Mouse (Mus musculus) fat pad, adult 2 months (tissue): Measurements from ENCODE around the gene Gm20883.
"Not testable (repeated sequence)": the region's sequence is repeated elsewhere in the genome, so short reads cannot be mapped to it uniquely, and the experiment has no call there.

Experiments used
- DNase-seq: peaks from one replicate; pipeline ENCODE4 v3.0.0-alpha.2; 2011; ENCODE audit warnings: low read depth, low spot score; ENCODE audit errors: extremely low read depth

Gene Gm20883

GRCm38 (mm10) chrY:50607951-50608350, at the start of gene Gm20883:
Gm20883 (plus strand) TSS chrY:50608251.
- not testable (repeated sequence) for DNase-seq
